Mouse (Mus musculus) kidney, embryonic 14.5 days (tissue): ENCODE measurements around the gene 2210011C24Rik. TPM values are rescaled to one million over a fixed set of nuclear protein-coding genes. Genes with fewer than 3 reads are reported as not detected.
"Not testable (repeated sequence)": the region's sequence is repeated elsewhere in the genome, so short reads cannot be mapped to it uniquely, and the experiment has no call there.

Experiments used
- ATAC-seq: fragments of 200-750 bp; cut with Nextera tagmentation; 2 replicates; pipeline ENCODE4 v1.8.0; 2017; ENCODE audit warnings: moderate number of reproducible peaks, mild to moderate bottlenecking, moderate TSS enrichment, moderate library complexity; ENCODE audit not compliant: low FRiP score, low TSS enrichment
- H3K27ac ChIP-seq: fragments of 300-500 bp; sonication (generic); 2 replicates; pipeline ENCODE4 v1.5.1; 2014; ENCODE audit warnings: low read depth, mild to moderate bottlenecking, low read length, moderate library complexity, mixed read lengths
- H3K27me3 ChIP-seq: fragments of 300-500 bp; sonication (generic); 2 replicates; pipeline ENCODE4 v1.6.1; 2014; ENCODE audit warnings: mild to moderate bottlenecking, low read length; ENCODE audit not compliant: control insufficient read depth, insufficient read depth
- H3K36me3 ChIP-seq: fragments of 300-500 bp; sonication (generic); 2 replicates; pipeline ENCODE4 v1.6.1; 2014; ENCODE audit warnings: low read length, mixed read lengths; ENCODE audit not compliant: control insufficient read depth, insufficient read depth
- H3K4me1 ChIP-seq: fragments of 300-500 bp; sonication (generic); 2 replicates; pipeline ENCODE4 v1.6.1; 2014; ENCODE audit warnings: low read length, mixed read lengths; ENCODE audit not compliant: control insufficient read depth, insufficient read depth
- H3K4me2 ChIP-seq: fragments of 300-500 bp; sonication (generic); replicated peaks from 2 replicates; pipeline ENCODE4 v1.6.1; 2014; ENCODE audit warnings: low read depth, mild to moderate bottlenecking, low read length
- H3K4me3 ChIP-seq: fragments of 300-500 bp; sonication (generic); 2 replicates; pipeline ENCODE4 v1.5.1; 2014; ENCODE audit warnings: mild to moderate bottlenecking, low read length
- H3K9ac ChIP-seq: fragments of 300-500 bp; sonication (generic); 2 replicates; pipeline ENCODE4 v1.6.1; 2014; ENCODE audit warnings: low read depth, mild to moderate bottlenecking, low read length, moderate library complexity
- H3K9me3 ChIP-seq: fragments of 300-500 bp; sonication (generic); 2 replicates; pipeline ENCODE4 v1.6.1; 2016; ENCODE audit warnings: low read length; ENCODE audit not compliant: control insufficient read depth
- WGBS: fragments of 180-500 bp; shearing (Covaris S2); extraction: QIAGEN DNeasy Blood & Tissue Kit; methylation state at CpG from one replicate; pipeline ENCODE4 v1.1.7; 2014; 5-methylcytosine and 5-hydroxymethylcytosine counted together
- polyA plus RNA-seq: library from polyadenylated mRNA; unstranded; fragments of >200 nt; fragmentation: Nextera tagmentation; extraction: Ambion mirVana; gene quantifications from 2 replicates; pipeline ENCODE4 v1.2.1, GENCODE M21; 2014

Gene 2210011C24Rik
- polyA plus RNA-seq, 1 experiment from 2014 or later: 5.7 TPM

- H3K36me3 ChIP-seq: peaks cover 72% of the 10 kb centered on the region
- no peak overlapping the region for H3K9ac ChIP-seq
- ATAC-seq: no peak
- H3K27ac ChIP-seq: no peak overlapping the region
- H3K4me2 ChIP-seq: no peak overlapping the region
- WGBS: 94% methylated on average over 14 of the region's 14 CpGs
- H3K9me3 ChIP-seq: no peaks in the 10 kb centered on the region
- no peaks in the 10 kb centered on the region for H3K27me3 ChIP-seq
- H3K4me3 ChIP-seq: no peak overlapping the region
- H3K4me1 ChIP-seq: no peaks in the 10 kb centered on the region
These were observed 21.8 kb downstream of the 2210011C24Rik start for GRCm38 (mm10) chr8:83990170-83990569.

GRCm38 (mm10) chr8:83989243-83989642 is 22.7 kb downstream of the 2210011C24Rik start:
- no peaks in the 10 kb centered on the region for H3K27me3 ChIP-seq
- ATAC-seq: no peak
- WGBS: 91% methylated on average over 7 of the region's 7 CpGs
- no peak overlapping the region for H3K4me2 ChIP-seq
- H3K9me3 ChIP-seq: no peaks in the 10 kb centered on the region
- H3K27ac ChIP-seq: no peak overlapping the region
- H3K4me3 ChIP-seq: no peak overlapping the region
- no peaks in the 10 kb centered on the region for H3K4me1 ChIP-seq
- H3K9ac ChIP-seq: no peak overlapping the region
- H3K36me3 ChIP-seq: peaks cover 77% of the 10 kb centered on the region

GRCm38 (mm10) chr8:83983222-83983621 is 28.7 kb downstream of the 2210011C24Rik start:
- H3K27ac ChIP-seq, H3K27me3 ChIP-seq, H3K4me2 ChIP-seq, ATAC-seq, H3K4me3 ChIP-seq, H3K9ac ChIP-seq, H3K9me3 ChIP-seq, H3K4me1 ChIP-seq: not testable (repeated sequence)
- 91% methylated on average over 2 of the region's 2 CpGs for WGBS
- peaks cover 71% of the 10 kb centered on the region for H3K36me3 ChIP-seq

GRCm38 (mm10) chr8:83982449-83982848 is 29.5 kb downstream of the 2210011C24Rik start:
- ATAC-seq: no peak
- Histone ChIP-seq H3K27ac (no peak overlapping the region), H3K36me3 (peaks cover 66% of the 10 kb centered on the region), H3K4me1 (peaks cover 4% of the 10 kb centered on the region), H3K4me3 (no peak overlapping the region), H3K9ac (no peak overlapping the region), H3K9me3 (no peaks in the 10 kb centered on the region), H3K27me3 (no peaks in the 10 kb centered on the region), H3K4me2 (no peak overlapping the region)
- WGBS: 91% methylated on average over 4 of the region's 4 CpGs

- ATAC-seq: no peak
- 95% methylated on average over 7 of the region's 7 CpGs for WGBS
These were observed 30.4 kb downstream of the 2210011C24Rik start for GRCm38 (mm10) chr8:83981533-83981932.

GRCm38 (mm10) chr8:83980845-83981244 is 31.1 kb downstream of the 2210011C24Rik start:
- Histone ChIP-seq H3K4me3 (no peak overlapping the region), H3K27me3 (no peaks in the 10 kb centered on the region), H3K36me3 (peaks cover 56% of the 10 kb centered on the region), H3K27ac (no peak overlapping the region), H3K9me3 (no peaks in the 10 kb centered on the region), H3K9ac (no peak overlapping the region), H3K4me2 (no peak overlapping the region), H3K4me1 (peaks cover 11% of the 10 kb centered on the region)
- WGBS: 82% methylated on average over 8 of the region's 8 CpGs
- no peak for ATAC-seq

More at GRCm38 (mm10) chr8:83981533-83981932, 30.4 kb downstream of the 2210011C24Rik start:
- H3K4me1 ChIP-seq: peaks cover 11% of the 10 kb centered on the region
- no peak overlapping the region for H3K27ac ChIP-seq
- H3K4me2 ChIP-seq: no peak overlapping the region
- H3K9ac ChIP-seq: no peak overlapping the region
- H3K27me3 ChIP-seq: no peaks in the 10 kb centered on the region
- H3K4me3 ChIP-seq: no peak overlapping the region
- no peaks in the 10 kb centered on the region for H3K9me3 ChIP-seq
- H3K36me3 ChIP-seq: peaks cover 59% of the 10 kb centered on the region

- no peaks in the 10 kb centered on the region for H3K27me3 ChIP-seq
- no peak overlapping the region for H3K27ac ChIP-seq
- no peaks in the 10 kb centered on the region for H3K9me3 ChIP-seq
- peaks cover 51% of the 10 kb centered on the region for H3K36me3 ChIP-seq
- no peak for ATAC-seq
- no peak overlapping the region for H3K4me3 ChIP-seq
- no peak overlapping the region for H3K4me2 ChIP-seq
- H3K9ac ChIP-seq: no peak overlapping the region
- 90% methylated on average over 1 of the region's 1 CpGs for WGBS
- peaks cover 11% of the 10 kb centered on the region for H3K4me1 ChIP-seq
These were observed 31.7 kb downstream of the 2210011C24Rik start for GRCm38 (mm10) chr8:83980250-83980649.

- Histone ChIP-seq H3K4me3 (no peak overlapping the region), H3K4me2 (no peak overlapping the region), H3K27me3 (no peaks in the 10 kb centered on the region), H3K9ac (no peak overlapping the region), H3K9me3 (no peaks in the 10 kb centered on the region), H3K4me1 (peaks cover 24% of the 10 kb centered on the region), H3K36me3 (peaks cover 34% of the 10 kb centered on the region), H3K27ac (0 out of 2 replicates have a peak overlapping the region, but pooled peaks have one; percentile 47)
- no peak for ATAC-seq
- WGBS: 75% methylated on average over 9 of the region's 9 CpGs
These were observed 33.8 kb downstream of the 2210011C24Rik start for GRCm38 (mm10) chr8:83978200-83978599.

GRCm38 (mm10) chr8:83977646-83978045 is 34.3 kb downstream of the 2210011C24Rik start:
- no peak overlapping the region; the same call in 1 of the 2 replicates for H3K4me3 ChIP-seq
- no peak for ATAC-seq
- peaks cover 24% of the 10 kb centered on the region for H3K4me1 ChIP-seq
- no peak overlapping the region for H3K9ac ChIP-seq
- 0 out of 2 replicates have a peak overlapping the region, but pooled peaks have one; percentile 47 for H3K27ac ChIP-seq
- no peaks in the 10 kb centered on the region for H3K9me3 ChIP-seq
- H3K36me3 ChIP-seq: peaks cover 34% of the 10 kb centered on the region
- no peaks in the 10 kb centered on the region for H3K27me3 ChIP-seq
- no peak overlapping the region for H3K4me2 ChIP-seq
- WGBS: 47% methylated on average over 6 of the region's 6 CpGs
